Mouse (Mus musculus) gastrocnemius, postnatal 36 days (tissue): Measurements from ENCODE around the gene Dph1. TPM values are rescaled to one million over a fixed set of nuclear protein-coding genes. Genes with fewer than 3 reads are reported as not detected.

ENCODE experiments used
- DNase-seq, 2 experiments: peaks; one replicate each; pipeline ENCODE4 v3.0.0; 2022
- intact Hi-C: fragments of 180-260 bp; cut with DNase I; formaldehyde crosslinking; loops from one replicate; pipeline ENCODE4 v1.15.1; 2025
- microRNA-seq, 2 experiments: library from miRNA; unstranded; fragments of <30 nt; microRNA quantifications; one replicate each; pipeline ENCODE4 v1.2.0; 2021
- total RNA-seq, 2 experiments: library from RNA; stranded (reverse); gene quantifications; 2 replicates each; pipeline ENCODE4 v1.2.3; 2021

The Dph1 gene
- total RNA-seq, 2 experiments from 2014 or later = 4.9 to 5.2 TPM

- intact Hi-C loops = no loop called here
These were observed 50.0 kb downstream of the Dph1 start for GRCm38 (mm10) chr11:75141038-75141437.

DNA sequence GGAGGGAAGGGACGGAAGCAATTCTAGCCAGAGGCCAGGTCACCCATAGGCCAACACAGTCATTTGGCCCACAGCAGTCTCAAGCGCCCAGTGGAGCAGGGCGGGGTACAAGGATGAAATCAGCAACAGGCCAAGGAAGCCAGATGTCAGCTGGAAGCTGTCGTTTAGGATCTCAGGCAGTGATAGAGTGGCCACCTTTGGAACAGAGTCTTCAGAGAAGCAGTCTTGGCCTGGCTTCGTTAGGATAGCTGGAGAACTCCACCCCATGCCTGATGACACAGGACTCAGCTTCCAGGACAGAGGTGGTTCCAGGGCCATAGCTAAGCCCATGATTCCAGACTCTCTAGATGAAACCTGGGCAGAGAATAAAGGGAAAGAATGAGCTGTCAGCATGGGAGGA, 50.6 kb downstream of the Dph1 start:
- intact Hi-C loops = no loop called here
- peak in 1 of 2 experiments; percentile 59 for DNase-seq

More at GRCm38 (mm10) chr11:75141038-75141437, 50.0 kb downstream of the Dph1 start:
- no peak for DNase-seq

GRCm38 (mm10) chr11:75139122-75139963, 51.7 kb downstream of the Dph1 start:
- intact Hi-C loops = no loop called here
- DNase-seq = peak; percentile 85 to 88

DNA sequence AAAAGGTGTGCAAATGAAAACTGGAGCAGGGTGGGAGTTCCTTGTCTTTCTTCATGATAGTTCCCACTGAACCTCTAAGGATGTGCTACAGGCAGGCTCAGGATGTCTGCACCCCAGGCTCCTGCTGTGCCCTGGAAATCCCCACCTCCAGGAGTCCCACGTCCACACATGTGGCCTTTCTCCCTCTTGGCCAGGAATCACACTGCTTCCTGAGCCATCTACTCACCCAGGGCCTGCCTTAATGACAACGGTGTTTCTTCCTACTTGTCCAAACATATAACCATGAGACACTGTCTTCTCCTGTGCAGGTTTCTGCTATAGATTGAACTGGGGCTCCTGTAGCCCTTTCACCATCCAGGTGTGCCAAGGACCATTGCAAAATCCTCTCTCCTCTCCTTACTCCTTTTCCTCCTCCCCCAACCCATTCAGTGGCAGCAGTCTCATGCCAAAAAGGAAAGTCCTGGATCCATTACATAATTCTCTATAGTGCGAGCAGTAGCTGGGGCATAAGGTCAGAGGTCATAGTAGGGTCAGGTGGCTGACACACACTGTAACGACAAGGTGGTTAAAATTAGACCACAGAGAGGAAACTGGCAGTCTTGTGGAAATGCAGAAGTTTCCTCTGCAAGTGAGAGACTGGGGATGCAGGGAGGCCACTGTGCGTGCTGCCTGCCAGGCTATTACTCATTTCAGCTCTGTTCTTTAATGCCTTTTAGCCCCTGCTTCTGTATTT, 54.2 kb downstream of the Dph1 start:
- intact Hi-C loops = no loop called here
- DNase-seq = no peak

DNA sequence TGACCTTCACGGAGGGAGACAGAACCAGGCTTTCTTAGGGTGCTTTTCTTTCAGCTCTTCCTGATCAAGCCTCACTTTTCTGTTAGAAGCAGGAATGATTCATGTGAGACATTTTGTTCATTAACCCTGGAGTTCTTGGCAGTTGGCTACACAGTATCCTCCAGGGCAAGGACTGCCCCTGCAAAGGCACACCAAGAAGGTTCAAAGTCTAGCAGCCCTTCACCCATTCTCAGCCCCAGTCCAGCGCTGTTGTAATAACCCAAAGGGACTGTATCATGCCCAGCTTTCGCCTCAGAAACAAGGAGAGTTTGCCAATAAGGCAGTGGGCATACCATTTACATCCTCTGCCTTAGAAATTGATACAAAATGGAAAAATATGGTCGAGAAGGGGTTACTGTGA, 55.7 kb downstream of the Dph1 start:
- no peak for DNase-seq
- intact Hi-C loops = no loop called here

- intact Hi-C loops = no loop called here
- DNase-seq = no peak
These were observed 56.5 kb downstream of the Dph1 start for GRCm38 (mm10) chr11:75134485-75135068.

DNA sequence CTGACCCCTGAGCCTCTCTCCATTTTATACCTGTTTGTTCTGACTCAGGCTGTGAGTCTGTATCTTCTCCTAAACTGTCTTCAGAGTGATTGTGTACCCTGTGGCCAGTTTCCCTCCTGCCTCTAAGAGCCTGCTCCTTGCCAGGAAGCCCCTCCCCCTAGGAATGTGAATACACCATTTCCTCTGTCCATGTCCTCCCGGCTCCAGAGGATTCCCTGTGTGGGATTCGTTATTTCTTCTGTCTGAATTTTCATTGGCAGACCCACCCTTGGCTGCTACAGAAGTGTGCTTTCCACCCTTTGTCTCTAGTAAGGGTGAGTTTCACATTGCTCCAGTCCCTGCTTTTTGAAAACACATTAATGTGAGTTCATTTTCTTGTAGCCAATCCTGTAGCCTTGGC, 57.1 kb downstream of the Dph1 start:
- intact Hi-C loops = no loop called here
- no peak for DNase-seq

- intact Hi-C loops = no loop called here
- DNase-seq = no peak
These were observed 57.6 kb downstream of the Dph1 start for GRCm38 (mm10) chr11:75133391-75133790.

GRCm38 (mm10) chr11:75132278-75132677, 58.8 kb downstream of the Dph1 start:
- intact Hi-C loops = no loop called here
- peak in 1 of 2 experiments; percentile 35 for DNase-seq

GRCm38 (mm10) chr11:75131300-75131699, 59.7 kb downstream of the Dph1 start:
- DNase-seq = no peak
- intact Hi-C loops = no loop called here

GRCm38 (mm10) chr11:75129481-75129880, 61.6 kb downstream of the Dph1 start:
- intact Hi-C loops = no loop called here
- no peak for DNase-seq

Small RNA genes lying within 50 kb of the gene (microRNA-seq; reads per million reads assigned to microRNA genes)
- gene Mir132 (178 to 299 reads per million in 2 experiments), gene Mir212 (6.1 to 8.2 reads per million in 2 experiments)

Other genes starting within 250 kb of the Dph1 start
- gene Hic1, start 21.7 kb downstream of the Dph1 start, total RNA-seq = 1 to 10 TPM; 5.1 to 7.2 TPM
- gene Ovca2, start 12.4 kb downstream of the Dph1 start, total RNA-seq = 1 to 10 TPM; 2.4 to 3.0 TPM
- gene Rtn4rl1, start 2.5 kb upstream of the Dph1 start, total RNA-seq = 1 to 10 TPM; 1.0 TPM
- gene Rpa1, start 157.1 kb upstream of the Dph1 start, total RNA-seq = 10 to 100 TPM; 53.7 to 58.5 TPM
- 1 to 10 TPM; 2.0 to 3.1 TPM for gene Smyd4, start 157.2 kb upstream of the Dph1 start, total RNA-seq
- gene Serpinf1, start 231.5 kb upstream of the Dph1 start, total RNA-seq = 10 to 100 TPM; 83.2 to 88.9 TPM
- not detected for gene Serpinf2, start 248.3 kb upstream of the Dph1 start, total RNA-seq